Mouse (Mus musculus) limb, embryonic 10.5 days (tissue): ENCODE measurements around the gene Amy2a5. TPM values are rescaled to one million over a fixed set of nuclear protein-coding genes. Genes with fewer than 3 reads are reported as not detected.
"Not testable (repeated sequence)": the region's sequence is repeated elsewhere in the genome, so short reads cannot be mapped to it uniquely, and the experiment has no call there.

ENCODE experiments used
- DNase-seq: peaks from one replicate; pipeline ENCODE4 v3.0.0-alpha.2; 2017; ENCODE audit warnings: low spot score
- H3K27ac ChIP-seq: fragments of 300-500 bp; sonication (generic); 2 replicates; pipeline ENCODE4 v1.5.1; 2016; ENCODE audit warnings: mild to moderate bottlenecking
- H3K27me3 ChIP-seq: fragments of 300-500 bp; sonication (generic); 2 replicates; pipeline ENCODE4 v1.6.1; 2016; ENCODE audit warnings: low read depth, mild to moderate bottlenecking; ENCODE audit not compliant: poor library complexity, severe bottlenecking
- H3K36me3 ChIP-seq: fragments of 300-500 bp; sonication (generic); 2 replicates; pipeline ENCODE4 v1.6.1; 2016; ENCODE audit warnings: mild to moderate bottlenecking, moderate library complexity
- H3K4me1 ChIP-seq: fragments of 300-500 bp; sonication (generic); 2 replicates; pipeline ENCODE4 v1.6.1; 2016
- H3K4me3 ChIP-seq: fragments of 300-500 bp; sonication (generic); 2 replicates; pipeline ENCODE4 v1.5.1; 2016; ENCODE audit warnings: mild to moderate bottlenecking, moderate library complexity
- H3K9me3 ChIP-seq: fragments of 300-500 bp; sonication (generic); replicated peaks from 2 replicates; pipeline ENCODE4 v1.6.1; 2016; ENCODE audit warnings: mild to moderate bottlenecking
- WGBS: fragments of 180-500 bp; shearing (Covaris S2); methylation state at CpG from one replicate; pipeline ENCODE4 v1.1.7; 2016; 5-methylcytosine and 5-hydroxymethylcytosine counted together
- polyA plus RNA-seq: library from polyadenylated mRNA; unstranded; fragments of >200 nt; fragmentation: Nextera tagmentation; extraction: Ambion mirVana; gene quantifications from 2 replicates; pipeline ENCODE4 v1.2.1, GENCODE M21; 2016

The Amy2a5 gene
- polyA plus RNA-seq: not detected in 2 replicates

GRCm38 (mm10) chr3:113258737-113259136 is at the start of gene Amy2a5:
TSS of gene Amy2a5 (minus strand) at chr3:113258837.
- H3K36me3 ChIP-seq, H3K27ac ChIP-seq, DNase-seq, H3K27me3 ChIP-seq, H3K4me3 ChIP-seq, H3K4me1 ChIP-seq, H3K9me3 ChIP-seq: not testable (repeated sequence)
- no CpG with 5 or more reads among the region's 4 CpGs for WGBS

GRCm38 (mm10) chr3:113291349-113291748 is 32.7 kb upstream of the Amy2a5 start, which contains the start of gene Amy2a4:
TSS of gene Amy2a4 (minus strand) at chr3:113291449.
- not testable (repeated sequence) for H3K36me3 ChIP-seq, DNase-seq, H3K27ac ChIP-seq, H3K4me1 ChIP-seq, H3K9me3 ChIP-seq, H3K27me3 ChIP-seq, H3K4me3 ChIP-seq
- no CpG with 5 or more reads among the region's 4 CpGs for WGBS

GRCm38 (mm10) chr3:113280285-113280684 is 21.6 kb upstream of the Amy2a5 start:
- H3K4me1 ChIP-seq, H3K27me3 ChIP-seq, H3K4me3 ChIP-seq, H3K36me3 ChIP-seq, H3K27ac ChIP-seq, DNase-seq, H3K9me3 ChIP-seq: not testable (repeated sequence)

GRCm38 (mm10) chr3:113279586-113279985 is 20.9 kb upstream of the Amy2a5 start:
- not testable (repeated sequence) for H3K27ac ChIP-seq, H3K36me3 ChIP-seq, DNase-seq, H3K27me3 ChIP-seq, H3K9me3 ChIP-seq, H3K4me1 ChIP-seq, H3K4me3 ChIP-seq

GRCm38 (mm10) chr3:113227115-113227514 is 31.5 kb downstream of the Amy2a5 start:
- Histone ChIP-seq H3K27ac (no peak overlapping the region), H3K4me3 (no peak overlapping the region), H3K36me3 (no peaks in the 10 kb centered on the region), H3K27me3 (no peaks in the 10 kb centered on the region), H3K9me3 (no peaks in the 10 kb centered on the region), H3K4me1 (no peaks in the 10 kb centered on the region)
- 96% methylated on average over 1 of the region's 1 CpGs for whole genome bisulfite sequencing
- DNase-seq: no peak

Other genes with a start within 250 kb of the Amy2a5 start
- not detected in 2 replicates for gene Amy2a4, start 32.6 kb upstream of the Amy2a5 start, polyA plus RNA-seq
- not detected in 2 replicates for gene Amy2a3, start 65.2 kb upstream of the Amy2a5 start, polyA plus RNA-seq
- gene Amy2a2, start 97.8 kb upstream of the Amy2a5 start, polyA plus RNA-seq: not detected in 2 replicates